Mouse (Mus musculus) naive thymus-derived CD4-positive, alpha-beta T cell, adult 2 months (primary cell): Measurements from ENCODE around the gene Ugt1a1.
"Not testable (repeated sequence)": the region's sequence is repeated elsewhere in the genome, so short reads cannot be mapped to it uniquely, and the experiment has no call there.

Source experiments
- DNase-seq: peaks from one replicate; pipeline ENCODE4 v3.0.0-alpha.2; 2011; ENCODE audit warnings: low read depth

The Ugt1a1 gene

GRCm38 (mm10) chr1:88218591-88218990 lies 6.8 kb downstream of the Ugt1a1 start:
- DNase-seq: no peak

- no peak for DNase-seq
Observed at GRCm38 (mm10) chr1:88219054-88219453, 7.3 kb downstream of the Ugt1a1 start.

GRCm38 (mm10) chr1:88220336-88220735 lies 8.6 kb downstream of the Ugt1a1 start:
- no peak for DNase-seq

- DNase-seq: no peak
Observed at GRCm38 (mm10) chr1:88222216-88222615, 10.5 kb downstream of the Ugt1a1 start.

GRCm38 (mm10) chr1:88223011-88223515 lies 11.3 kb downstream of the Ugt1a1 start:
- DNase-seq: not testable (repeated sequence)

- DNase-seq: no peak
Observed at GRCm38 (mm10) chr1:88223591-88223990, 11.8 kb downstream of the Ugt1a1 start.

- DNase-seq: no peak
Observed at GRCm38 (mm10) chr1:88224029-88224776, 12.4 kb downstream of the Ugt1a1 start.

- DNase-seq: not testable (repeated sequence)
Observed at GRCm38 (mm10) chr1:88225301-88225700, 13.5 kb downstream of the Ugt1a1 start.

GRCm38 (mm10) chr1:88225741-88226140 lies 14.0 kb downstream of the Ugt1a1 start:
- no peak for DNase-seq

GRCm38 (mm10) chr1:88226670-88227379 lies 15.1 kb downstream of the Ugt1a1 start, which contains the start of gene Mroh2a:
Mroh2a (plus strand) TSS chr1:88226986.
- DNase-seq: no peak

- DNase-seq: no peak
Observed at GRCm38 (mm10) chr1:88227482-88227881, 15.7 kb downstream of the Ugt1a1 start.

GRCm38 (mm10) chr1:88228121-88228520 lies 16.4 kb downstream of the Ugt1a1 start:
- no peak for DNase-seq

GRCm38 (mm10) chr1:88229566-88229965 lies 17.8 kb downstream of the Ugt1a1 start:
- DNase-seq: no peak

- no peak for DNase-seq
Observed at GRCm38 (mm10) chr1:88229986-88230385, 18.2 kb downstream of the Ugt1a1 start.

GRCm38 (mm10) chr1:88230421-88230820 lies 18.7 kb downstream of the Ugt1a1 start:
- DNase-seq: no peak

GRCm38 (mm10) chr1:88230981-88231802 lies 19.4 kb downstream of the Ugt1a1 start:
- no peak for DNase-seq

- no peak for DNase-seq
Observed at GRCm38 (mm10) chr1:88231803-88232499, 20.2 kb downstream of the Ugt1a1 start.

- no peak for DNase-seq
Observed at GRCm38 (mm10) chr1:88232664-88233380, 21.1 kb downstream of the Ugt1a1 start.

- no peak for DNase-seq
Observed at GRCm38 (mm10) chr1:88233421-88234247, 21.9 kb downstream of the Ugt1a1 start.

GRCm38 (mm10) chr1:88234248-88234610 lies 22.5 kb downstream of the Ugt1a1 start:
- DNase-seq: no peak
